Mouse (Mus musculus): Measurements from ENCODE around the gene Ets2.
A peak's percentile ranks its signal among the peaks of the same experiment; 100 is the strongest.

Gene Ets2

DNA sequence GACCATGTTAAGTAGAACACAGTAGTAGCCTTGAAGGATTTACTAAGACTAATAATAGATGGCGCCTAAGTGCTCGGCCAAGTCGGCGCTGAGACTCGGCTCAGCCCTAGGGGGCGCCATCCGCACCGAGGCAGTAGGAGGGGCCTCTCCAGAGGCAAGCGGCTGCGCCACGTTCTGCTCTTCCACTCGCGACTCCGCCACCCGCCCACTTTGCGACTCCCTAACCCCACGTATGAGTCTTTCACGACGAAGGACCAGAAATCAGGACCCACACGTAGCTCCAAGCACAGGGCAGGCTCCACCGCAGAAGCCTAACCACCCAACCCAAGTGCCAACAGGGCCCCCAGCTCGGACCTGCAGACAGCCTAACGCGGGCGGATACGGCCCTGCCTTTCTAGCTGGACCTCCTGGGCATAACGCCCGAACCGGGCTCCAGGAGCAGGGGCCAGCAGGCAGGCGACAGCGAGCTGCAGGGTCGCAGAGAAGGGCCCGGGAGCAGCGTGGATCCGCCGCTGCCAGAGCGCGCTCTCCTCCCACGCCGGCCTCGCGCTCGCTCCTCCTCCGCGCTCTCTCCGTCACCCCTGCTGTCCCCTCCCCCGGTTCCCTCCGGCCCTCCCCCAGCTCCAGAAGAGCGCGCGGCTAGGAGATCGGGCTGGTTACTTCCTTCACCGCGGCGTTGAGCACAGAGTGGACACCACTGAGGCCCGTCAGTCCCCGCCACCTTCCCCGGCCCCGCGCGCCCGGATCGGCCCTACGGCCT lies at the start of gene Ets2:
Gene Ets2, plus strand, starts transcription at position 274 of the 760 bp plus-strand sequence.
- peak; percentile 55 for DNase-seq (ENCODE audit: low read depth, low spot score)

DNA sequence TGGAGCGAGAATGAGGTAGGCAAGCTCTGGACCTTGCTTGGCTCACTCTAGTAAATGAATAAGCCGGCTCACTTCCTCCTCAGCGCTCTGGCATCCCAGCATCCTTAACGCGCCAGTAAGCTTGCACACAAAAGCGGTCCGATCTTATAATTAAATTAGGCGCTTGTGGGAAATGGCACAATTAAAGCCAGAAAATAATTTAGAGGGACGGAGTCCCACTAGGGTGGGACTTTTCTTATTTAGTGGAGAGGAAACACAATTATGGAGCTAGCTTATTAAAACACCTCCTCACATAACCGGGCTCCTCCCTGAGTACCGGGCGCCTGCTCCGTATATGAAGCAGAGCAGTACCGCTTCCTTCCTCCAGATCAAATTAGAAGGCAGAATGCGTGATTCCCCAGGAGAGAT lies 47.7 kb upstream of the Ets2 start:
- DNase-seq (ENCODE audit: low read depth, low spot score), result no peak

DNA sequence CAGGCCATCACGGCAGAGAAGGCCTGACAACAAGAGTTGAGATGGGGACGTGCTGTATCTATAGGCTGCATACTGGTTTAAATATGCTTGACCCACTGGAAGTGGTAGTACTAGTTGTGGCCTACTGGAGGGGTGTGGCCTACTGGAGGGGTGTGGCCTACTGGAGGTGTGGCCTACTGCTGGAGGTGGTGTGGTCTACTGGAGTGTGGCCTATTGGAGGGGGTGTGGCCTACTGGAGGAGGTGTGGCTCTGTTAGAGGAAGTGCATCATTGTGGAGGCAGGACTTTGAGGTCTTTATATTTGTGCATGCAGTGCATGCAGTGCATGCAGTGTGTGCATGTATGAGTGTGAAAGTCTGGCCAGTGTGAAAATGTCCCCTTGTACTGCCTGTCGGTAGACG lies 45.3 kb upstream of the Ets2 start:
- DNase-seq (ENCODE audit: low read depth, low spot score), result peak; percentile 28

DNA sequence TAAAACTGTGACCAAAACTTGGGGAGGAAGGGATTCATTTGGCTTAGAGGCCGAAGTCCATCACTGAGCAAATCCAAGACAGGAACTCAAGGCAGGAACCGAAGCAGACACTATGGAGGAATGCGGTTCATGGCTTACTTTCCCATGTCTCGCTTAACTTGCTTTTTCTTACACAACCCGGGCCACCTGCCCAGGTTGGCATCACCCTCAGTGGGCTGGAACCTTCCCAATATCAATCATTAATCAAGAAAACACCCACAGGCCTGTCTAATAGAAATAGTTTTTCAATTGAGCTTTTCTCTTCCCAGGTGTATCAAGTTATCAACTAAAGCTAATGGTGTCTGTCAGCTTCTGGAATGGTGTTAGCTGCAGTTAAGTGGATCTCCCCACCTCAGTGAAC lies 44.7 kb upstream of the Ets2 start:
- no peak for DNase-seq (ENCODE audit: low read depth, low spot score)

DNA sequence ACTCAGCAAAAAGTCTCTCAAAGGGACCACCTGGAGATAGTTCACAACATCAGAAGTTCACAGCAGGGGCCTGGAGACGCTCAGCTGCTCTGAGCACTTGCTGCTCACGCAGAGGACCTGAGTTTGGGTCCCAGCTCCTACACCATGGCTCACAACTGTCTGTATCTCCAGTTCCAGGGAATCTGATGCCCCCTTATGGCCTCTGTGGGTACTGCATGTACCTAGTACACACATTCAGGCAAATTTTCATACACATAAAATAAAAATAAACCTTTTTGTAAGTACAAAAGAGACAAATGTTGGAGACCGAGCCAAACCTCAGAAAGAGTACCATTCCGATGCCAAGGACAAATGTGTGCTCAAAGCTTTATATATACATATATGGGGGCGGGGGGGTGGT lies 44.1 kb upstream of the Ets2 start:
- no peak for DNase-seq (ENCODE audit: low read depth, low spot score)

DNA sequence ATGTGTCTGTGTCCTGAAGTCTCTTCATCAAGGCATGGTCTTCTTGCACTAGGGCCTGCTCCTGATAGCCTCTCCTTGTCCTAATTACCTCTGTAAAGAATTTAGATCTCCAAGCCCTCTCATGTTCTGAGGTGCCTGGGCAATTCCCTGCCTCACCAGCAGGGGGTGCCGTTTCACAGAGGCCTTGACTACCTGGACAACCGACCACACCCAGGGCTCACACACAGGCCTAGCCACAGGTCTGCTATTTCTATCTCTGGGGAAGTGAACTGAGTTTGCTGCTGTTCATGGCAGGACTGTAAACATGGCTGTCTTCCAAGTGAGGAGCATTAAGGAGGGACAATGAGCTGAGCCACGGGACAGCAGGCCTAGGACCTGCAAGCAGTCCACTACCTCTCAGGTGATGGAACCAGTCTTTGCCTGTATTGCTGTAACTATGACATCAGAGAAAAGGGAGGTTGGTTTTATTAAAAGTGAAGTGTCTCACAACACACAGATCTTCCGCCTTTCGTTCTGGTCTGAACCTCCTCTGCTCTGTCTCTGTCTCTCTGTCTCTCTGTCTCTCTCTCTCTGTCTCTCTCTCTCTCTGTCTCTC lies 42.9 kb upstream of the Ets2 start:
- DNase-seq (ENCODE audit: low read depth, low spot score), result peak; percentile 28

DNA sequence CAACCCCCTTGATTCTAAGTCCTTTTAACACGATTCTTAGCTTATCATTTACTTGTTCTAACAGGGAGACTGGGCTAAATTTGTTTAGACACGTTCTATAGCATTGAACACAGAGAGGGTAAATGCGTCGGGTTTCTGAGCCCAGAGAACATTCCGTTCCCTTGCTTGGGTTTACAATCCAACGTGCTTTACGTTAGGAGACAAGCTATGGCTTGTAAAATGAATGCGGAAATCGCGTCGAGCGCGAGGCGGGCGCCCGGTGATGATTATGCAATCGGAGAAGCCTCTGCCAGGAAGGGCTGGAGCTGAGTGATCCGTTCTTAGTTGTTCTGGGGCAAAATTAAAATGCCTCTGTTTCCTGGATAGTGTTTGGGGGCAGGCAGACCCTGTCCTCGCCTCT lies 42.4 kb upstream of the Ets2 start:
- DNase-seq (ENCODE audit: low read depth, low spot score), result no peak

DNA sequence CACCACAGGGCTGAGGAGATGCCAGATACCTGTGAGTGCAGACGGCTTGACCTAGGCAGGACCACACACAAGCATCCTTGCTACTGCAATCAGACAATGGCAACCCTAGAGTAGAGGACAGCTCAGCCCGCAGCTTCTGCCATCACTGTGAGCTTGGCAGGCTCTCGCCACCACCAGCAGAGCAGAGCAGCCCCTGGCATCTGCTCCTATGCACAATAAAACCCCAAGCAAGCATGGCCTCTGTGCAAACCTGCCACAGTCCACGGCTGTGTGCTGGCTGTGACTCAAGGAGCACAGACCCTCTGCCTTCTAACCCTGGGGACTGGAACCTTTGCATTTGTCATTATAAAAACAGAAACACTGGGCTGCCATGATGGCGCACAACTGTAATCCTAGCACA lies 41.0 kb upstream of the Ets2 start:
- DNase-seq (ENCODE audit: low read depth, low spot score), result no peak

DNA sequence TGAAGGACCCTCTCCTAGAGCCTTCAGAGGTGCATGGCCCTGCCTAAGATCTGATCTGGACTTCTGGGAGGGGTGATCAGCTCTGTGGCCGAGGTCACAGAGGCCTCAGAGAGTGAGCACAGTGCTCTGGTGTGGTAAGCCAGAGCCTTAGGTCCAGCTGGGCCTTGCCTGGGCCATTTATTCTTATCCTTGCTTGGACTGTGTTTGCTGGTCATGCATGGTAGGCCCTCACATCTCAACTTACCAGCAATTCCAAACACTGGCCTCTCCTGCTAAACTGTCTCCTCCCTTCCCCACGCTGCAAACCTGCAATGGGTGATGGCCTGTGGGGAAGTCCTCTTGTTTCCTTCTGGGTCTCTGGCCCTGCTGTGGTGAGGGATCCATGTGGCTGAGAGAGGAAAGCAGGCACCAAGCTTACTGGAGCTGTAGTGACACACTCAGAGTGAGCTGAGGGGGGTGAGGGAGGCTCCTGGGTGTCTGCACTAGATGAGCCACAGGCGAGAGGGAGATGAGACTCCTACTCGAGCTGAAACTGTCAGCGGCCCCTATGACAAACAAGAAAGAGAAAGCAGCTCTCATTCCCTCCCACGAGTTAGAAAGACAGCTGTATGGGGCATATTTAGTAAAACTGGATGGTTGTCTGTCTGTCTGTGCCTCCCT lies 36.3 kb upstream of the Ets2 start:
- no peak for DNase-seq (ENCODE audit: low read depth, low spot score)

DNA sequence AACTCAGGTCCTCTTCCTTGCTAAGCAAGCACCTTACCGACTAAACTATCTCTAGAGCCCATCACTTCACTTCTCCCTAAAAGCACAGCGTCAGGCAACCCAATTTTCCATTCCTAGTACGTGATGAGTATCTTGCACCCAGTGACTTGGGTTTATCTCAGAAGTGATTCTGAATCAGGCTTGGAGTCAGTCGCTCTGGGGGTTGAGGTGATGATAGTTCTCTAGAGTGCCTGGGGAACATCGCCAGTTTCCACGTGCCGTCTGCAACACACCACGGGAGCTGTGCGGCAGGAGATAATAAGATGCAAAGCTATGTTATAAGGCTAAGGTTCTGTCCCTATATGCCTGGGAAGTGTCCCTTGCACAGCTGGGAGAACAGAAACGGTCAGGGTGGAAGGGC lies 35.6 kb upstream of the Ets2 start:
- no peak for DNase-seq (ENCODE audit: low read depth, low spot score)

DNA sequence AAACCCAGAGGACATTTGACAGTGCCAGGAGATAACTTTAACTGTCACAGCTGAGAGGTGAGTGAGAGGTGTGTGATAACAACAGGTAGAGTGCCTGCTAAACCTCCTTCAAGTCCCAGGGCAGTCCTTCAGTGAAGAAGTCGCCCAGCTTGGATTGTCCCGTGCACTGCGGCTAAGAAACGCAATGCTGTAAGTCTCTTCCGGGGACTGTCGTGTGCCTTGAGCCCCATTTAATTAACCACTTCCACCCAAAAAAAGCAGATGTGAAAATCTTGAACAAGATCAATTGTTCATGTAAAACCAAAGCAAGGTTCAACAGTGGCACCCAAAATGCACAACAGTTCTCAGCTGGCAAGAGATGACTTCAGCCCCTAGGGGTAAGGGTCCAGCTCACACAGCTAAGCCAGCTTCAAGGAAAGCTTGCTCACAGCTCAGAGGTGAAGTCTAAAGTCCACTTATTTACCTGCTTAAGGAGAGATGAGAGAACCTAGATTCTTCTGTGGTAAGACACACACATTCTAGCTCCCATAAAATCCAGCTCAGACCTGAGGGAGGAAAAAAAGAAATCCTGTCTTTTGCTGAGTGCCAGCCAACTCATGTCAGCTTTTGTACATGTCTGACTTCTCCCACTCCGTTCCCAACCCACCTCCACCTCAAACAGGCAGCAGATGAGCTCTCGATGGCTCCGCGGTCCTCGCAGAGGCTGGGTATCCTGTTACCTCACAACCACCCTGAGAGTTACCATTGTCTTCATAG lies 34.3 kb upstream of the Ets2 start:
- DNase-seq (ENCODE audit: low read depth, low spot score), result no peak

DNA sequence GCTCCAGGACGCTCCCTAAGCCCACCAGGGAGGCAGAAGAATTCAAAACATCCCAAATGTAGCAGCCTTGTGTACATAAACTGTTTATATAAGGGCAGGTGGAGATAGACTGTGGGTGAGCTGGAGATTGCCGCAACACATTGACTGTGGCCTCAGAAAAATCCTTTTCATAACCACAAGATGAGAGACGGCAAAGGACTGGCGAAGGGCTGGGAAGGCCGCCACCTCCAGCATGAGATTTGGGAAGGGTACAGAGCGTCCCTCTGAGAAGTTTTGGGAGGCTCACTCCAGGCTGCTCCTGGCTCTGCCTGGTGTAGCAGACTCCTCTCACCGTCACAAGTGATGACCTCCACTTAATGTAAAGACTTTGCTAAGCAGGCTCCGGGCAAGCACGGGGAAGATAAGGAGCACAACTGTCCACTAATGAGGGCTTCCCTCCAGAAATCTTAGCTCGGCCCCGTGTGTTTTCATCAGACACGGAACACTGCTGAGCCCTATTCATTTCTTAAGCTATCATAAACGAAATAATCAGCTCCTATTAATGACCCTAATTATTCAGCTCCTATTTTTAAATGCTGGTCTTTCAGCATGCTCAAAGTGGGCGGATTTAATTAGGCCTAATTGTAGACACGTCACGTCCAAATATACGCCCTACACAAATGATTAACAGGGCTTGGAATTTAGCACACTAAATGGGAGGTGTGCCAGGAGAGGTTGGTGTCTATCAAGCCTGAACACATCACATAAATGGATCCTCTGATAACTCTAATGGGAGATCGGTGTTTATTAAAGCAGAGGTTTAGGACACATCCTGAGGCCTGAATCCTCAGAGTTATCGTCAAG lies 33.5 kb upstream of the Ets2 start:
- no peak for DNase-seq (ENCODE audit: low read depth, low spot score)

DNA sequence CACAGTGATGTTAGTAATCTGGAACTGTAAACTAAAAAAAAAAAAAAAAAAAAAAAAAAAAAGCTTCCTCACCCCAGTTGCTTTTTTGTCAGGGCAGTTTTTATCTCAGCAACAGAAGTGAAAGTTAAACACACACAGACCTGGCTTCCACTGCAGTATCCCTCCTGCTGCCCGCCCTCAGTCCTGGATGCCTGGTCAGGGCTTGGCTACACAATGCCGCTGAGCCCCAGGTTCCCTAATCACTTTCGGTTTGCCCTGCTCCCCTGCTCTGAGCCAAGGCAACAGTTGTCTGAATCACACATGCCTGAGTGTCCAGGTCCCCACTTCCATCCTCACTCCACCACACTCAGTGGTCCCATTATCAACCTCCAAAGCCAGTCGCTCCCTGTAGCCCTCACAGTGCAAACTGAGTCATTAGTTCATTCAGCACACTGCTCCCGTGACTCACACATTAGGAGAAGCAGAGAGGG lies 27.4 kb upstream of the Ets2 start:
- DNase-seq (ENCODE audit: low read depth, low spot score), result no peak

DNA sequence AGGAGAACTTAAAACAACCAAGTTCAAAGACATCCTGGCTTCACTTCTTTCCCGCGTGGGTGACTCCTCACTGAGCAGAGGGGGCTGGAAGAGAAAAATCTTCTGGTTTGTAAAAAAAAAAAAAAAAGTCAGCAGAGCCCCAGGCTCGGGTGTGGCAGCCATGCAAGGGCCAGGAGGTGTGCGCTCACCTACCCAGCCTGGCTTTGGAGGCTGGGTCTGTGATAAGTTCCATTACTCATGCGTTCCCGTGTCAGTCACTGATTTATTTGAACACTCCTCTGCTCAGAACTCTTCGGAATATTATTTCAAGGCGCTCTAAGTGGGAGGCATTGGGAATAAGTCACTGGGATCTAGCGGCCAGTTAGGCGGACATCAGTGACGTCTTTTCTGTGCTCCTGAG lies 26.7 kb upstream of the Ets2 start:
- DNase-seq (ENCODE audit: low read depth, low spot score), result no peak

DNA sequence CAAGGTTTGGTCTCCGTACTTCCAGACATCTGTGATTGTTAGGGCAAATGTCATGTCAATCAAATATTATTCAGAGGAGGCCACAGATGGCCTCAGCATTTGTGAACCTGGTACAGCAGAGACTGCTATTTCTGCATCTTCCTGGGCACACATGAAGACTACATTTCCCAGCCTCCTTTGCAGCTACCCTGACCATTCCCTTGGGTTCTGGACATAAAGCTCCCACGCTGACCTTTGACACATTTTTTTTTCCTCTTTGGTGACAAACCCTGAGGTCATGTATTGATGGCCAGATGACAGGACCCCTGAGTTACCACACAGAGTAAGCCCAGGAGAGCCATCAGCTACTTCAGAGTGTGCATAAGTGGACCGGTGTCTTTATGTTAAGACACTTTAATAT lies 25.2 kb upstream of the Ets2 start:
- DNase-seq (ENCODE audit: low read depth, low spot score), result no peak

DNA sequence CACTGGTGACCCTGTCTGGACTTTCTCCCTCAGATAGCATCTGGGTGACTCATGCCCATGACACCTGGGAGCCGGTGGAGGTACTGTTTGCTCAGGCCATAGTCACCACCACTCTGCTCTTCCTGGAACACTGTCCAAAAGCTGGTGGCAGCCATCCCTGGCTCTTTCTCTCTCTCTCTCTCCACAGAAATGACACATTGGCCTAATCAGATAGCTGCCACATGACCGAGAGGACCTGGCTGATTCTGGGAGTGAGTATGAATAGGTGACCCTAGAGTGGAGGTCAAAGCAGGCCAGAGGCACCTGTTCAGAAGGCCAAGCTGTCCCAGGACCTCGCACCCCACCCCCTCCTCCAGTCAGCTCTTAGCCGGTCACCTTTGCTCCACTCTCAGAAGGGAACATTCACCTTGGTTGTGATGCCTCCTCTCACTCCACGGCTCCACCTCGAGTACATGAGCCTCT lies 19.4 kb upstream of the Ets2 start:
- DNase-seq (ENCODE audit: low read depth, low spot score), result no peak

DNA sequence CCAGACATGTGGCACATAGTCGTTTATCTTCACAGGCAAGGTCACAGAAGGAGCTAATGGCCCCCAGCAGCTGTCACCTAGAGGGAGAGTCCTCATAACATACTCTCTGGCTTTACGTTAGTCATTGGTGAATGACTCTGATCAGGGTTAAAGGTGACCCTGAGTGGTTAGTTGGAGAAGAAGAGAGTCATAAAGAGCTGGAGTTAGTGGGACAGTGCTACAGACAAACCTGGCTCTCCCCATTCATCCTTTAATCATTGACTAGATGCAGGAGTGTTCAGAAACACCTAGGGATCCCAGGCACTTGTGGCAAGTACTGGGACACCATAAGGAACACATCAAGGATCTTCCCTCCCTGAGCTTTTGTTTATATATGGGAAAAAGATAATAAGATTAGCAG lies 16.1 kb upstream of the Ets2 start:
- DNase-seq (ENCODE audit: low read depth, low spot score), result no peak

DNA sequence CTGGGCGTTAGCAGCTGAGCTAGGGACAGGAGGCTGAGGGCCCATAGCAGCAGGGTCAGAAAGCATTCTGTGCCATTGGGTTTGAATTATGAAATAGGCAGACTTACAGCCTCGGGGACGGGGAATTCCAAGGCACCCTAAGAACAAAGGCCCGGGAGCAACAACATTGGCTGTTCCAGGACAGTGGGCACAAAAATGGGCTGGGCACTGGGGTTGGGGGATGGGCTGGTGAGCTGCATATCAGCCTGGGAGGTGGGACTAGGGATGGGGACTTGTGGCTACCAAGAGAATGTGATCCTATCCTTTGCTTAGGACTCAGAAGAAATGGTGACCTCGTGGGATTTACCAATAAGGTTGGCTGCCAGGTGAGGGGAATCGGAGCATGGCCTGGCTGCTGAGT lies 15.6 kb upstream of the Ets2 start:
- DNase-seq (ENCODE audit: low read depth, low spot score), result no peak

DNA sequence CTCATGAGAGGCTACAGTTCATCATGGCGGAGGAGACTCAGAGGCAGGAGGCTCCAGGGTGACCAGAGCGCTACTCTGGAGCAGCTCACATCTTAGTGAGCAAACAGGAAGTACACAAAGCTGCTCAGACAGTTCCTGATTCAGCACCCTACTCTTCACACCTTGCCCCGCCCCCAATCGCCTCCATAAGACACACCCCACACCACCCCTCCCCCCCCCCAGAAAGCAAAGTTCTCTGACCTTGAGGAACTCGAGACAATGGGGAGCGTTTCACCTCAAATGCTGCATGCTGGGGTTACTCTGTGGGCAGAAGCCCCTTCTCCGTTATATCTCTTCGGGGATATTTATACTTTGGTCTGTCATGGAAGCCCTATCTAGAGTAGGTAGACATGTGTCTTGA lies 15.0 kb upstream of the Ets2 start:
- DNase-seq (ENCODE audit: low read depth, low spot score), result no peak

DNA sequence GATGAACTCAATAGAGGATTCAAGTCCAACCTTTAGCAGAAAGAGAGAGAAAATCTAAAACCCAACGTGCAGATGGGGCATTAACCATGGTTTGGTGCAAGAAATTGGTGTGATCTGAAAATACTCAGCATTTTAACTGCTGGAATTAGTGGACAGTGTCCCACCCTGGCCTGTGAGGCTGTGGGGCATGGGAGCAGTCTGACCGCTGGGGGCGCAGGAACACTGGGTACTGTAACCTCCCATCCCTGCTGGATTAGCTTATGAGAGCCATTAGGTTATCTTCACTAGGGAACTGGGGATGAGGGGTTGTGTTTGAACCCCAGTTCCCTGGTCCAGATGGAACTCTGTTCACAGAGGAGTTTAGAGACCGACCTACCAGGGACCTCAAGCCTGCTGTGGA lies 13.9 kb upstream of the Ets2 start:
- DNase-seq (ENCODE audit: low read depth, low spot score), result no peak

DNA sequence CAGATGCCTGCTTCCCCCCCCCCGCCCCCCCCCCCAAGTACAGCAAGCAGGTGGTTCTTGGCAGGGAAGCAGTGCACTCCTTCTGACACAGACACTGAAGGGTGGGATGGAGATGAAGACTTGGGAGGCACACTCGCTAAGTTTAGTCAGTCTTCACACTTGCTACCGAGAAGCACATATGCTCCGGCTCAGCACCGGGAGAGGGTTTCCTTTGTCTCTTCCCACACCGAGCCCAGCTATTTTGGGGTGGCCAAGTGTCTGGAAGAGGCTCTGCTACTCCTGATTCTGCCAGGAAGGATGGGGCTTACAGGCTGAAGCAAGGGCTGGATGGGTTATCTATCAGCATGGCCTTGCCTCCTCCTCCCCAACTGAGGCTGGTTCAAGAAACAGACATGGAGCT lies 5.3 kb upstream of the Ets2 start:
- DNase-seq (ENCODE audit: low read depth, low spot score), result no peak
